Mouse (Mus musculus): ENCODE data around the gene Erlin1. TPM values are rescaled to one million over a fixed set of nuclear protein-coding genes. Genes with fewer than 3 reads are reported as not detected.

Gene Erlin1
- polyA plus RNA-seq, 1 experiment from 2014 or later: 19.2 TPM

GRCm38 (mm10) chr19:43998101-43998500, 71.5 kb downstream of the Erlin1 start:
- Histone ChIP-seq H3K4me3 (ENCODE audit: low read depth, low read length) (no peak overlapping the region), H3K9me3 (replicated peaks; ENCODE audit: control insufficient read depth, low read length) (no peaks in the 10 kb centered on the region), H3K36me3 (ENCODE audit: control insufficient read depth, insufficient read depth) (no peaks in the 10 kb centered on the region), H3K4me2 (ENCODE audit: low read depth, low read length) (no peak overlapping the region), H3K4me1 (ENCODE audit: control insufficient read depth, low read depth, low read length) (no peaks in the 10 kb centered on the region), H3K27ac (ENCODE audit: low read length) (peak overlapping the region; percentile 82), H3K9ac (ENCODE audit: low read depth, low read length) (no peak overlapping the region), H3K27me3 (ENCODE audit: control insufficient read depth, insufficient read depth, low read depth, low read length) (no peaks in the 10 kb centered on the region)
- 70% methylated on average over 10 of the region's 10 CpGs for WGBS (ENCODE audit: insufficient replicate concordance)
- no peak for ATAC-seq (ENCODE audit: low read depth)

GRCm38 (mm10) chr19:43995427-43995826, 74.2 kb downstream of the Erlin1 start:
- Histone ChIP-seq H3K4me2 (ENCODE audit: low read depth, low read length) (no peak overlapping the region), H3K9me3 (replicated peaks; ENCODE audit: control insufficient read depth, low read length) (no peaks in the 10 kb centered on the region), H3K4me3 (ENCODE audit: low read depth, low read length) (no peak overlapping the region), H3K36me3 (ENCODE audit: control insufficient read depth, insufficient read depth) (no peaks in the 10 kb centered on the region), H3K9ac (ENCODE audit: low read depth, low read length) (no peak overlapping the region), H3K27me3 (ENCODE audit: control insufficient read depth, insufficient read depth, low read depth, low read length) (no peaks in the 10 kb centered on the region), H3K4me1 (ENCODE audit: control insufficient read depth, low read depth, low read length) (no peaks in the 10 kb centered on the region), H3K27ac (ENCODE audit: low read length) (no peak overlapping the region)
- WGBS (ENCODE audit: insufficient replicate concordance): 63% methylated on average over 7 of the region's 7 CpGs
- ATAC-seq (ENCODE audit: low read depth): no peak

GRCm38 (mm10) chr19:43992464-43992863, 77.1 kb downstream of the Erlin1 start:
- no peaks in the 10 kb centered on the region for H3K4me1 ChIP-seq (ENCODE audit: control insufficient read depth, low read depth, low read length)
- no peaks in the 10 kb centered on the region for H3K27me3 ChIP-seq (ENCODE audit: control insufficient read depth, insufficient read depth, low read depth, low read length)
- no peak overlapping the region for H3K9ac ChIP-seq (ENCODE audit: low read depth, low read length)
- H3K27ac ChIP-seq (ENCODE audit: low read length): no peak overlapping the region
- 40% methylated on average over 4 of the region's 4 CpGs for WGBS (ENCODE audit: insufficient replicate concordance)
- H3K4me2 ChIP-seq (ENCODE audit: low read depth, low read length): no peak overlapping the region
- H3K36me3 ChIP-seq (ENCODE audit: control insufficient read depth, insufficient read depth): no peaks in the 10 kb centered on the region
- H3K4me3 ChIP-seq (ENCODE audit: low read depth, low read length): no peak overlapping the region
- H3K9me3 ChIP-seq (replicated peaks; ENCODE audit: control insufficient read depth, low read length): no peaks in the 10 kb centered on the region
- no peak for ATAC-seq (ENCODE audit: low read depth)

- no peak overlapping the region for H3K27ac ChIP-seq (ENCODE audit: low read length)
- no peak overlapping the region for H3K4me3 ChIP-seq (ENCODE audit: low read depth, low read length)
- 68% methylated on average over 8 of the region's 8 CpGs for WGBS (ENCODE audit: insufficient replicate concordance)
- no peaks in the 10 kb centered on the region for H3K4me1 ChIP-seq (ENCODE audit: control insufficient read depth, low read depth, low read length)
- no peak for ATAC-seq (ENCODE audit: low read depth)
- H3K27me3 ChIP-seq (ENCODE audit: control insufficient read depth, insufficient read depth, low read depth, low read length): no peaks in the 10 kb centered on the region; the same call in 1 of the 2 replicates
- H3K9me3 ChIP-seq (replicated peaks; ENCODE audit: control insufficient read depth, low read length): no peaks in the 10 kb centered on the region
- no peaks in the 10 kb centered on the region for H3K36me3 ChIP-seq (ENCODE audit: control insufficient read depth, insufficient read depth)
- no peak overlapping the region for H3K4me2 ChIP-seq (ENCODE audit: low read depth, low read length)
- H3K9ac ChIP-seq (ENCODE audit: low read depth, low read length): no peak overlapping the region
Measured at GRCm38 (mm10) chr19:43990362-43990761, 79.2 kb downstream of the Erlin1 start.

GRCm38 (mm10) chr19:43986069-43986794, 83.4 kb downstream of the Erlin1 start, which contains the start of gene Cpn1:
Cpn1 (minus strand) TSS chr19:43986556.
- Histone ChIP-seq H3K4me1 (ENCODE audit: control insufficient read depth, low read depth, low read length) (no peaks in the 10 kb centered on the region), H3K9me3 (replicated peaks; ENCODE audit: control insufficient read depth, low read length) (no peaks in the 10 kb centered on the region), H3K36me3 (ENCODE audit: control insufficient read depth, insufficient read depth) (no peaks in the 10 kb centered on the region), H3K4me2 (ENCODE audit: low read depth, low read length) (no peak within 1 kb of the TSS), H3K27me3 (ENCODE audit: control insufficient read depth, insufficient read depth, low read depth, low read length) (no peaks in the 10 kb centered on the region; the same call in 1 of the 2 replicates), H3K4me3 (ENCODE audit: low read depth, low read length) (peak within 1 kb of the TSS; percentile 48), H3K9ac (ENCODE audit: low read depth, low read length) (no peak within 1 kb of the TSS), H3K27ac (ENCODE audit: low read length) (peak within 1 kb of the TSS; percentile 79)
- WGBS (ENCODE audit: insufficient replicate concordance): 21% methylated on average over 30 of the region's 30 CpGs
- peak; percentile 82 for ATAC-seq (ENCODE audit: low read depth)

Other genes starting within 250 kb of the Erlin1 start
- 2.8 and 3.2 TPM in 2 replicates for gene Dnmbp, start 129.6 kb downstream of the Erlin1 start, polyA plus RNA-seq (2015; fragmentation: Nextera tagmentation; extraction: Ambion mirVana)
- gene Cpn1, start 83.2 kb downstream of the Erlin1 start, polyA plus RNA-seq (2015; fragmentation: Nextera tagmentation; extraction: Ambion mirVana): 97.2 and 112 TPM in 2 replicates
- 40.0 and 44.5 TPM in 2 replicates for gene Cyp2c23, start 40.6 kb downstream of the Erlin1 start, polyA plus RNA-seq (2015; fragmentation: Nextera tagmentation; extraction: Ambion mirVana)
- gene Chuk, start 37.7 kb upstream of the Erlin1 start, polyA plus RNA-seq (2015; fragmentation: Nextera tagmentation; extraction: Ambion mirVana): 19.2 and 19.5 TPM in 2 replicates
- 13.5 and 14.7 TPM in 2 replicates for gene Cwf19l1, start 66.1 kb upstream of the Erlin1 start, polyA plus RNA-seq (2015; fragmentation: Nextera tagmentation; extraction: Ambion mirVana)
- 27.0 and 30.0 TPM in 2 replicates for gene Bloc1s2, start 76.7 kb upstream of the Erlin1 start, polyA plus RNA-seq (2015; fragmentation: Nextera tagmentation; extraction: Ambion mirVana)
- gene Pkd2l1, start 122.7 kb upstream of the Erlin1 start, polyA plus RNA-seq (2015; fragmentation: Nextera tagmentation; extraction: Ambion mirVana): not detected in 2 replicates
- gene Scd3, start 133.5 kb upstream of the Erlin1 start, polyA plus RNA-seq (2015; fragmentation: Nextera tagmentation; extraction: Ambion mirVana): 0.04 TPM in 1 of 2 replicates, not detected in the other
- gene Scd2, start 223.9 kb upstream of the Erlin1 start, polyA plus RNA-seq (2015; fragmentation: Nextera tagmentation; extraction: Ambion mirVana): 131 and 147 TPM in 2 replicates